Mouse (Mus musculus): ENCODE data around the gene Ikzf4. TPM values are rescaled to one million over a fixed set of nuclear protein-coding genes. Genes with fewer than 3 reads are reported as not detected.

Gene Ikzf4
- 7.6 TPM for polyA plus RNA-seq (2017; shearing (Covaris generic))

DNA sequence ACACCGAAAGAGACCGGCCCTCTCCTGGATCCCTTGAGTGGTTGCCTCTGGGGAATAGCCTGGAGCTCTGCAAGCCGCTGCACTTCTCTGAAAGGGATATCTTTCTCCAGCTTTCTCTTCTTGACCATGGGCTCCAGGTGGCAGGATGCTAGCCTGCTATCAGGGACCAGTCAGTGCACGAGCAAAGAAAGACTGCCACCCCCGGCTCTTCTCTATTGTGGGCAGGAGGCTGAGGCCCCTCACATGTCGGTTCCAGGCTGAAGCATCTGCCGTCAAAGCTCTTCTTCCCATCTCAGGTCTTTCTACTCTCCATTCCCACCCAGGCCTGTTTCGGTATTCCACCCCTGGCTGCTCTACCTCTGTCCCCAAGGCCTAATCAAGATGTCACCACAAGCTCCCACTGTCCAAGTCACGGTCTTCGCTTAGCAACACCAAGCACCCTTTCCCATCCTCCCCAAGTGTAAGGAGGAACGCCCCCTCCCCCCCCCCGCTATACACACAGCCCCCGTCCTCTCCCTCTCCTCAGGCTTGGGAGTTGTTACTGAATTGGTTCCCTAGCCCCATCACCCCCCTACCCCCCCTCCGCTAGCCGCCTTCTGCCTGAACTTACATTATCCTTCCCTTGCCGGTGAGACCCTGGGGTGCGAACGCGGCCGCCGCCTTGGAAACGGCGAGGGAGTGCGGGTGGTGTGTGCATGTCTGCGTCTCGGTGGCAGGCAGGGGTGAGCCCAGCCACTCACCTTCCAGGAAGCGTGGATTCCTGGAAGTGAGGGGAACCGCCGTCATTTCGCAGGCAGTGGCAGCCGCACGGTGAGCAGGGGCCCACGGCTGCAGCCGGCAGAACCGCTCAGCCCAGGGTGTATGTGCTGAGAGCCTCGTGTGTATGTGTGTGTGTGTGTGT lies at the start of gene Ikzf4:
Ikzf4 (minus strand) TSS at position 881 of the 901 bp plus-strand sequence.

DNA sequence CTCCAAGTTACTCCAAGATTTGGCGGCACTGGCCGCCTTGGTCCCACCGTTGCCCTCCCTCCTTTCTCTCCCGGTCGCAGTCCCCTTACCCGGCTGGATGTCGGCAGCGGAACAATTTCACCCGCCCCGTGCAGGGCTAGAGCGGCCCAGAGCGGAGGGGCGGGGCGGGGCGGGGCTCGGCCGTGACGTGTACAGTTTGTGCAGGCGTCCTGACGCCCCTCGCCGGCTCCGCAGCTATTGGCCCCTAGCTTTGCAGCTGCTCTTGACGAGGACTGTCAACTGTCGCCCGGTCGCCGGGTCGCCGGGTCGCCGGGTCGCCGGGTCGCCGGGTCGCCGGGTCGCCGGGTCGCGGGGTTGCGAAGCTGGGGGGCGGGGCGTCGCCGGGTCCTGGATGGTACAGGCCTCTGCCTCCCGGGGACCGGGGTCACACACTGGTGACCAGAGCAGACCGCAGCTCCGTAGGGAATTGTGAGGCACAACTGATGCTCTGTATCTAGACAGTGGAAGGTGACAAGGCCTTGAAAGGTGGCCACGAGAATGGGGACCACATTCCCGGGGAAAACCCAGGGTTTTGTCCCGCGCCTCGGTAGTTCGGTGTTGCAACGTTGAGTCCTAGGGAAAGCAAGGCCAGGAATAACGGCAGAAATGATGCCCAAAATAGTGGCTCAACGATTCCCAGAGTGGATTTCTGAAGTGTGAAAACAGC lies 28.1 kb upstream of the Ikzf4 start, which contains the start of gene Suox:
Suox (minus strand) TSS at position 311 of the 706 bp plus-strand sequence.

DNA sequence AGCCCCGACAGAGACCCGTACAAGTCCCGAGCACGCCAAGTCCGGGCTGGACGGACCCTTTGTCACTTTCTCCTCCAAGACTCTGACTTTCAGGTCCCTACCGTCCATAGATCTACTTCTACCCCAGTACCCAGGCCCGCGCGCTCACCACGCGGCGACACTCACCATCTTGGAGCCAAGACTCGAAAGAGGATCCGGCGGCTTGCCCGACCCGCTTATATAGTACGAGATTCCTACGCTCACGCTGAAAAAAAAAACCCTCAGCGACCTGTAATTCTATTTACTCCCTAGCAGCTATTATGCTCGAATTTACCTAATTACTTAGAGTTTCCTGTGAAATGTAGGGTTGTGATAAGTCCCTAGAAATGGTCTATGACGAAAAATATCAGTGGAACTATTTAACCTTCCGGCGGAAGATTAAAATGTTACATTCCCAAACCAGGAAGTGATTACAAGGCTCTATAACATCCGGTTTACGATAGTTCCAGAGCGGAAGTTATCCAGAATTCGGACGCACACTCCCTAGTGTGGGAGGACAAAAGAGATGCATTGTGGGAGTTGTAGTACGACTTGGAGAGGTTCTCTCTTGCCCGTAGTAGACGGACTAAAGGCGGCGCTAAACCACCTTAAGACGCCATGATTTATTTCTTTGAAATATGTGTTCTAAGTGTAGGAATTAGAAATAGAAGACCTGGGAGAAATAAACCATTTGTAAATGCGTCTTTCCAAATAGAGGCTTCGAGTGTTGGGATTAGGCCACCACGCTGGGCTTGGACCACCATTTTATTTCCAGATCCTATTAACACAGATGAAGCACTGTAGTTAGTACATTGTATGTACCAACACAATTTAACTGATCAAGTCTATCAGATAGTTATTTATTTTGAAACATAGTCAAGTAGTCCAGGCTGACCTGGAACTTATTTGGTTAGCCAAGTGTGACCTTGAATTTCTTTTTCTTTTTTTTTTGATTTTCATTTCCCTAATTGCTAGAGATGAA lies 19.2 kb downstream of the Ikzf4 start, which contains the start of gene Rps26:
Rps26 (minus strand) TSS at position 437 of the 1,000 bp plus-strand sequence.

DNA sequence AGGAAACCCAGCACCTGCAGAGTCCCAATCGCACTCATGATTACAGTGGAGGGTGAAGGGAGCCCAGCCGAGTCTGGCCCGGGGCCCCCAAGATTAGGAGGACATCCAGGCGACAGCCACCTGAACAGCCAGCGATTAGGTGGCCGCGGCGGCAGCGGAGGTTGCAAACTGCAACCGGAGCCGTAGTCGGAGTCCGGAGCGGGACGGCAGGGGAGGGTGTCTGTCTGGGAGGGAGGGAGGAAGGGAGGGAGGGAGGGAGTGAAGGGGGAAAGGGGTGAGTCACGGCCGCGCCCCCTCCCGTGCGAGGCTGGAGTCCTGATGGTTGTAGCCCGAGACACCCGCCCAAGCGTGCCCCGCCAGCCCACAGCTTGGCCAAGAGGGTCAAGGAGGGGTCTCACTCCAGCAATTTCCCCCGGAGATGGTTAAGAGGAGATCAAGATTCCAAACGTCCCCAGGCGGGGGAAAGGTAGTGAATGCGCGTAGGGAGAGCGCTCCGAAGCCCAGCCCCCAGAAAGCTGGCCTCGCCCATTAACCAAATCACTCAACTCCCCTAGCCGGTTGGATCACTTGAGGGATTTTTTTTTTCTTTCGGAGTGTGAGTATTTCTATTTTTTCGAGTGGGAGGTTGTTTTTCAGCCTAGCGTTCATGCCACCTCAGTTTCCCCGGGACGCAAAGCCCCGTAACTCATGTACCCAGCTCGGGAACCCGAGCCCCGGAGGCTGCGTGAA lies 56.2 kb downstream of the Ikzf4 start, which contains the start of gene Erbb3:
Erbb3 (minus strand) TSS at position 189 of the 729 bp plus-strand sequence.

Other genes with a start within 250 kb of the Ikzf4 start
- gene Slc39a5, start 244.8 kb downstream of the Ikzf4 start, polyA plus RNA-seq (2017; shearing (Covaris generic)) = not detected
- gene Nabp2, start 234.5 kb downstream of the Ikzf4 start, polyA plus RNA-seq (2017; shearing (Covaris generic)) = 47.3 TPM
- 23.1 TPM for gene Rnf41, start 234.3 kb downstream of the Ikzf4 start, polyA plus RNA-seq (2017; shearing (Covaris generic))
- gene Smarcc2, start 186.7 kb downstream of the Ikzf4 start, polyA plus RNA-seq (2017; shearing (Covaris generic)) = 93.1 TPM
- gene Myl6, start 151.8 kb downstream of the Ikzf4 start, polyA plus RNA-seq (2017; shearing (Covaris generic)) = 1,093 TPM
- 3.2 TPM for gene Myl6b, start 147.3 kb downstream of the Ikzf4 start, polyA plus RNA-seq (2017; shearing (Covaris generic))
- gene Esyt1, start 120.1 kb downstream of the Ikzf4 start, polyA plus RNA-seq (2017; shearing (Covaris generic)) = 269 TPM
- gene Zc3h10, start 98.2 kb downstream of the Ikzf4 start, polyA plus RNA-seq (2017; shearing (Covaris generic)) = 32.4 TPM
- gene Rpl41, start 96.7 kb downstream of the Ikzf4 start, polyA plus RNA-seq (2017; shearing (Covaris generic)) = 2,874 TPM
- 27.6 TPM for gene Pa2g4, start 80.0 kb downstream of the Ikzf4 start, polyA plus RNA-seq (2017; shearing (Covaris generic))
- 1.2 TPM for gene Erbb3, start 56.3 kb downstream of the Ikzf4 start, polyA plus RNA-seq (2017; shearing (Covaris generic))
- 770 TPM for gene Rps26, start 19.2 kb downstream of the Ikzf4 start, polyA plus RNA-seq (2017; shearing (Covaris generic))
- 18.4 TPM for gene Suox, start 28.1 kb upstream of the Ikzf4 start, polyA plus RNA-seq (2017; shearing (Covaris generic))
- 26.5 TPM for gene Rab5b, start 50.3 kb upstream of the Ikzf4 start, polyA plus RNA-seq (2017; shearing (Covaris generic))
- gene Pmel, start 58.2 kb upstream of the Ikzf4 start, polyA plus RNA-seq (2017; shearing (Covaris generic)) = 6.4 TPM
- gene Cdk2, start 59.0 kb upstream of the Ikzf4 start, polyA plus RNA-seq (2017; shearing (Covaris generic)) = 36.7 TPM
- 1,128 TPM for gene Dgka, start 98.9 kb upstream of the Ikzf4 start, polyA plus RNA-seq (2017; shearing (Covaris generic))
- 31.8 TPM for gene Pym1, start 101.9 kb upstream of the Ikzf4 start, polyA plus RNA-seq (2017; shearing (Covaris generic))
- gene Mmp19, start 144.9 kb upstream of the Ikzf4 start, polyA plus RNA-seq (2017; shearing (Covaris generic)) = not detected
- gene Dnajc14, start 158.1 kb upstream of the Ikzf4 start, polyA plus RNA-seq (2017; shearing (Covaris generic)) = 54.8 TPM
- gene Tmem198b, start 158.4 kb upstream of the Ikzf4 start, polyA plus RNA-seq (2017; shearing (Covaris generic)) = 5.8 TPM
- gene Sarnp, start 171.3 kb upstream of the Ikzf4 start, polyA plus RNA-seq (2017; shearing (Covaris generic)) = 109 TPM
- 26.9 TPM for gene Ormdl2, start 175.7 kb upstream of the Ikzf4 start, polyA plus RNA-seq (2017; shearing (Covaris generic))
- gene Gdf11, start 245.7 kb upstream of the Ikzf4 start, polyA plus RNA-seq (2017; shearing (Covaris generic)) = 1.2 TPM